Mouse (Mus musculus) CH12.LX (cell line): ENCODE results near the gene Mrpl2. TPM values are rescaled to one million over a fixed set of nuclear protein-coding genes. Genes with fewer than 3 reads are reported as not detected.
A peak's percentile ranks its signal among the peaks of the same experiment; 100 is the strongest.

Experiments used
- DNase-seq: peaks from one replicate; pipeline ENCODE4 v3.0.0-alpha.2; 2013; ENCODE audit errors: extremely low read depth
- H3K27ac ChIP-seq: 2 replicates; pipeline ENCODE4 v1.5.1; 2012; ENCODE audit warnings: low read depth, mild to moderate bottlenecking, control low read depth, moderate library complexity; ENCODE audit not compliant: insufficient read depth
- H3K27me3 ChIP-seq: replicated peaks from 2 replicates; pipeline ENCODE3; 2012; ENCODE audit warnings: inconsistent platforms
- H3K36me3 ChIP-seq, 2 experiments: replicated peaks in 1 of 2; 2 replicates each; pipeline versions ENCODE3 to v1.6.1; 2012; ENCODE audit warnings: inconsistent platforms in 1 of 2, low read length in 1 of 2, mild to moderate bottlenecking in 1 of 2, mixed read lengths in 1 of 2, moderate library complexity in 1 of 2; ENCODE audit not compliant: control insufficient read depth in 1 of 2, insufficient read depth in 1 of 2
- H3K4me1 ChIP-seq, 2 experiments: 2 replicates each; pipeline ENCODE4 v1.6.1; 2012; ENCODE audit warnings: inconsistent platforms in 1 of 2, moderate library complexity in 1 of 2; ENCODE audit not compliant: insufficient read depth in 2 of 2, control insufficient read depth in 1 of 2
- H3K4me2 ChIP-seq: 2 replicates; pipeline ENCODE4 v1.6.1; 2012; ENCODE audit warnings: low read depth, mild to moderate bottlenecking, control low read depth; ENCODE audit not compliant: poor library complexity, insufficient read depth, severe bottlenecking
- H3K4me3 ChIP-seq, 3 experiments: fragments of 150-350 bp in 1 of 3; sonication (generic) in 1 of 3; replicated peaks in 1 of 3; 2 replicates each; pipeline versions ENCODE3 to v1.5.1; 2011 to 2012; ENCODE audit warnings: low read depth in 2 of 3, low read length in 2 of 3, mild to moderate bottlenecking in 2 of 3, moderate library complexity in 2 of 3, control low read depth in 1 of 3, improper control_type of control experiment in 1 of 3, inconsistent platforms in 1 of 3, mixed read lengths in 1 of 3; ENCODE audit not compliant: poor library complexity in 1 of 3
- H3K79me2 ChIP-seq: replicated peaks from 2 replicates; pipeline ENCODE4 v1.6.1; 2012; ENCODE audit warnings: mild to moderate bottlenecking, moderate library complexity; ENCODE audit not compliant: control insufficient read depth, poor library complexity, insufficient read depth, severe bottlenecking; ENCODE audit errors: extremely low read depth
- H3K9ac ChIP-seq: 2 replicates; pipeline ENCODE4 v1.6.1; 2012; ENCODE audit warnings: low read depth, mild to moderate bottlenecking, control low read depth, moderate library complexity; ENCODE audit not compliant: insufficient read depth
- H3K9me3 ChIP-seq: replicated peaks from 2 replicates; pipeline ENCODE3; 2012; ENCODE audit warnings: low read length, inconsistent platforms, mixed read lengths
- BHLHE40 ChIP-seq: IDR thresholded peaks from 2 replicates; pipeline ENCODE4 v1.6.1; 2011; ENCODE audit warnings: mild to moderate bottlenecking, low read depth, low read length, improper control_type of control experiment
- CHD1 ChIP-seq: IDR thresholded peaks from 2 replicates; pipeline ENCODE4 v1.6.1; 2012; ENCODE audit warnings: low read depth, low read length, improper control_type of control experiment, inconsistent platforms
- CHD2 ChIP-seq: IDR thresholded peaks from 2 replicates; pipeline ENCODE4 v1.6.1; 2011; ENCODE audit warnings: low read length, improper control_type of control experiment
- CTCF ChIP-seq, 2 experiments: IDR thresholded peaks in 1 of 2; conservative IDR thresholded peaks in 1 of 2; 2 replicates each; pipeline ENCODE4 v1.5.1; 2011 to 2012; ENCODE audit warnings: low read depth in 2 of 2, low read length in 2 of 2, improper control_type of control experiment in 1 of 2, inconsistent platforms in 1 of 2, mild to moderate bottlenecking in 1 of 2, moderate library complexity in 1 of 2
- E2F4 ChIP-seq: IDR thresholded peaks from 2 replicates; pipeline ENCODE4 v1.6.1; 2011; ENCODE audit warnings: low read depth, low read length, improper control_type of control experiment; ENCODE audit not compliant: insufficient replicate concordance
- ELF1 ChIP-seq: IDR thresholded peaks from 2 replicates; pipeline ENCODE4 v1.6.1; 2014; ENCODE audit warnings: low read depth, mild to moderate bottlenecking, inconsistent platforms, low read length, improper control_type of control experiment
- MAZ ChIP-seq: IDR thresholded peaks from 2 replicates; pipeline ENCODE4 v1.6.1; 2012; ENCODE audit warnings: low read depth, mild to moderate bottlenecking, inconsistent platforms, low read length, improper control_type of control experiment, moderate library complexity
- MXI1 ChIP-seq: IDR thresholded peaks from 2 replicates; pipeline ENCODE4 v1.6.1; 2011; ENCODE audit warnings: mild to moderate bottlenecking, low read depth, low read length, improper control_type of control experiment
- MYC ChIP-seq: IDR thresholded peaks from 2 replicates; pipeline ENCODE4 v1.6.1; 2011; ENCODE audit warnings: low read depth, mild to moderate bottlenecking, improper control_type of control experiment, low read length
- NELFE ChIP-seq: IDR thresholded peaks from 2 replicates; pipeline ENCODE4 v1.6.1; 2011; ENCODE audit warnings: low read depth, low read length, improper control_type of control experiment
- POLR2A ChIP-seq: IDR thresholded peaks from 2 replicates; pipeline ENCODE4 v1.6.1; 2011; ENCODE audit warnings: low read depth, mild to moderate bottlenecking, improper control_type of control experiment, low read length
- RAD21 ChIP-seq: IDR thresholded peaks from 2 replicates; pipeline ENCODE4 v1.6.1; 2011; ENCODE audit warnings: low read depth, mild to moderate bottlenecking, low read length, improper control_type of control experiment, moderate library complexity
- SIN3A ChIP-seq: IDR thresholded peaks from 2 replicates; pipeline ENCODE4 v1.6.1; 2012; ENCODE audit warnings: low read length, improper control_type of control experiment, inconsistent platforms
- UBTF ChIP-seq: IDR thresholded peaks from 2 replicates; pipeline ENCODE4 v1.6.1; 2012; ENCODE audit warnings: low read depth, mild to moderate bottlenecking, inconsistent platforms, low read length, improper control_type of control experiment, moderate library complexity
- ZMIZ1 ChIP-seq: IDR thresholded peaks from 2 replicates; pipeline ENCODE4 v1.6.1; 2012; ENCODE audit warnings: low read depth, mild to moderate bottlenecking, inconsistent platforms, low read length, improper control_type of control experiment
- dilution Hi-C: fragments of 300-500 bp; cut with MboI; formaldehyde crosslinking; loops from 2 replicates; pipeline ENCODE4 v1.14.3; 2020; ENCODE audit warnings: low sequenced_read_pairs; ENCODE audit not compliant: extremely low pct_unique_long_range_greater_than_20kb, extremely low pct_ligation_motif_present
- in situ Hi-C: fragments of 300-500 bp; cut with MboI; formaldehyde crosslinking; loops from 3 replicates; pipeline ENCODE4 v1.14.3; 2019; ENCODE audit warnings: low sequenced_read_pairs, low pct_ligation_motif_present, low pct_unique_long_range_greater_than_20kb, mixed read lengths
- polyA plus RNA-seq: library from polyadenylated mRNA; unstranded; fragments of >175 nt; gene quantifications from 2 replicates; pipeline ENCODE4 v1.2.1, GENCODE M21; 2012; ENCODE audit warnings: low read depth; ENCODE audit not compliant: insufficient read length
- total RNA-seq, 2 experiments: library from RNA; depleted of rRNA; stranded (reverse); fragments of 300-350 nt in 1 of 2; fragments of >200 nt in 1 of 2; gene quantifications; 2 replicates each; pipeline ENCODE4 v1.2.3; 2012 to 2014

Mrpl2 gene
- total and polyA plus RNA-seq, 3 experiments: 130 to 238 (median 158) TPM

- peak overlapping the region; percentile 81 for H3K4me2 ChIP-seq
- in situ Hi-C loops: no loop called here
- TF ChIP-seq BHLHE40: no peak
- TF ChIP-seq, all 38 proteins: peak for 0
- no peaks in the 10 kb centered on the region for H3K9me3 ChIP-seq
- H3K27me3 ChIP-seq: no peaks in the 10 kb centered on the region
- peaks cover 29% of the 10 kb centered on the region for H3K79me2 ChIP-seq
- peak overlapping the region; percentile 99; the same call in 1 of the 2 replicates for H3K9ac ChIP-seq
- no peak overlapping the region for H3K27ac ChIP-seq
- dilution Hi-C loops: no loop called here
- DNase-seq: no peak
- peaks cover 12 to 39% of the 10 kb centered on the region in 2 experiments for H3K4me1 ChIP-seq
- no peak overlapping the region for H3K4me3 ChIP-seq
- peaks cover 53 to 65% of the 10 kb centered on the region in 2 experiments for H3K36me3 ChIP-seq
Observed at GRCm38 (mm10) chr17:46678911-46679310, 32.9 kb downstream of the Mrpl2 start.

GRCm38 (mm10) chr17:46679843-46680759 is 34.1 kb downstream of the Mrpl2 start:
- H3K4me3 ChIP-seq: peak overlapping the region; percentile 77 to 99 (median 86)
- dilution Hi-C loops: no loop called here
- in situ Hi-C loops: no loop called here
- H3K9me3 ChIP-seq: no peaks in the 10 kb centered on the region
- peaks cover 7 to 30% of the 10 kb centered on the region in 2 experiments for H3K4me1 ChIP-seq
- H3K9ac ChIP-seq: peak overlapping the region; percentile 99
- peak overlapping the region; percentile 64 for H3K27ac ChIP-seq
- no peaks in the 10 kb centered on the region for H3K27me3 ChIP-seq
- peak overlapping the region; percentile 81 for H3K4me2 ChIP-seq
- peak; percentile 64 for DNase-seq
- peaks cover 29% of the 10 kb centered on the region for H3K79me2 ChIP-seq
- TF ChIP-seq CHD2: peak; percentile 91; the same call in 1 of the 2 replicates
- TF ChIP-seq NELFE: 0 out of 2 replicates have a peak, but pooled peaks have one; percentile 21
- TF ChIP-seq UBTF: 0 out of 2 replicates have a peak, but pooled peaks have one; percentile 36
- TF ChIP-seq CHD1: no peak
- peak; percentile 54 for TF ChIP-seq ELF1
- peak; percentile 59; the same call in 1 of the 2 replicates for TF ChIP-seq MAZ
- no peak for TF ChIP-seq RAD21
- TF ChIP-seq MXI1: no peak; the same call in 1 of the 2 replicates
- TF ChIP-seq CTCF (conservative IDR thresholded peaks at IDR 0.05 in 1 of 2, IDR thresholded peaks at IDR 0.05 in 1 of 2; ENCODE audit: low read depth in 2 of 2, low read length in 2 of 2): peak in 1 of 2 experiments; percentile 9; a peak in 1 of 4 replicates
- no peak for TF ChIP-seq E2F4
- peak; percentile 42; the same call in 1 of the 2 replicates for TF ChIP-seq SIN3A
- peak; percentile 42; the same call in 1 of the 2 replicates for TF ChIP-seq POLR2A
- 0 out of 2 replicates have a peak, but pooled peaks have one; percentile 25 for TF ChIP-seq MYC
- TF ChIP-seq ZMIZ1: no peak
- H3K36me3 ChIP-seq: peaks cover 58 to 69% of the 10 kb centered on the region in 2 experiments
